In the genomic region with DNA sequence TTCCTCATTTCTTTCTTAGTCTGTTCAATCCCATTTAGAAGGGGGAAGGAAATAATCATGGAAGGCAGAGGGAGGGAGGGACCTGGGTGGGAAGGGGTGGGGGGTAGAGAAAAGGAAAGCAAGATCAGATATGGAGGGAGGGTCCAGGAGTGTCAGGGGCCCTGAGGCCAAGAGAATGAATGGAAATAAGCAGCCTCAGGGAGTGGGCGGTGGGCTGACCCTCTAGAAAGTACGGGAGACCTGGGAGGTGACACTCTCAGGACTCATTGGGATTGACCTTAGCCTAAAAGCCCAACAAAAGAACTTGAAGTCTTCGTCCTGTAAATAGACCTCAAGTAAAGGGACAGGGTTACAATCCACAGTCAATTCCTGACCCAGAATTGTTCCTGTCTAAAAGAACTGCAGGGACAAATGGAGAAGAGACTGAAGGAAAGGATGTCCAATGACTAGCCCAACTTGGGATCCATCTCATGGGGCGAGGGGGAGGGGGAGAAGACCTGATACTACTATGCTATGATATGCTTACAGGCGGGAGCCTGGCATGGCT, we compare ENCODE assay signal across 23 mouse cellular contexts. TPM values are rescaled to one million over a fixed set of nuclear protein-coding genes. Genes with fewer than 3 reads are reported as not detected.
DNase-seq lines count a peak whose midpoint lies in the region; TF ChIP-seq lines count a peak whose summit lies in the region.
"Had no signal": no experiment of that assay in that cellular context is flagged by ENCODE, and none has a peak within 500 bp of the region (broad histone marks: within the 10 kb centered on the region; RNA-seq: fewer than 3 reads in every experiment).

No protein-coding gene starts in this region.

- no peaks in the 10 kb centered on the region for H3K4me1 ChIP-seq in testis, adult 2 months (ENCODE audit: control insufficient read depth, insufficient read depth, low read length)
- H3K4me1 ChIP-seq: embryonic facial prominence, embryonic 10.5 days; embryonic facial prominence, embryonic 12.5 days; forebrain, embryonic 13.5 days; forebrain, embryonic 15.5 days had no signal

- H3K27me3 ChIP-seq in testis, adult 2 months (ENCODE audit: control insufficient read depth, insufficient read depth, low read length) = no peaks in the 10 kb centered on the region
- H3K27me3 ChIP-seq: CH12.LX; embryonic facial prominence, embryonic 12.5 days; forebrain, embryonic 13.5 days; forebrain, embryonic 15.5 days had no signal

- no peak for TF ChIP-seq POLR2A in testis, adult 2 months (IDR thresholded peaks at IDR 0.05; ENCODE audit: control insufficient read depth, low read depth, low read length)

- no peak overlapping the region for H3K27ac ChIP-seq in testis, adult 2 months (ENCODE audit: control insufficient read depth, insufficient read depth, low read depth, low read length)
- H3K27ac ChIP-seq: embryonic facial prominence, embryonic 10.5 days; embryonic facial prominence, embryonic 12.5 days; forebrain, embryonic 13.5 days; forebrain, embryonic 15.5 days had no signal

- no peaks in the 10 kb centered on the region for H3K36me3 ChIP-seq in testis, adult 2 months (ENCODE audit: control insufficient read depth, insufficient read depth, low read length)
- H3K36me3 ChIP-seq: embryonic facial prominence, embryonic 10.5 days; embryonic facial prominence, embryonic 12.5 days; forebrain, embryonic 15.5 days; G1E had no signal

- peak overlapping the region; percentile 47; the same call in 1 of the 2 replicates for H3K4me3 ChIP-seq in testis, adult 2 months (ENCODE audit: control insufficient read depth, low read depth, low read length)
- H3K4me3 ChIP-seq: embryonic facial prominence, embryonic 10.5 days; embryonic facial prominence, embryonic 12.5 days; forebrain, embryonic 13.5 days; forebrain, embryonic 15.5 days had no signal

- DNase-seq in testis, postnatal 10 days (ENCODE audit: low spot score) = no peak
- DNase-seq in ES-CJ7 (ENCODE audit: low read depth, low spot score) (peak; percentile 71), R1 (ENCODE audit: low read depth, low spot score) (peak; percentile 79)
- no peak for DNase-seq in kidney, postnatal 25 days
- no peak for DNase-seq in neural tube, embryonic 10.5 days (ENCODE audit: extremely low spot score, low spot score)
- no peak for DNase-seq in frontal cortex, adult 2 months (ENCODE audit: extremely low spot score in 1 of 2, low spot score in 1 of 2)
- DNase-seq: adrenal gland, adult 8-10 months; adrenal gland, postnatal 14 days; adrenal gland, postnatal 36 days; B cell, adult 2 months; cerebellum, adult 11-12 months; cerebellum, adult 2 months; cerebellum, adult 9-10 months; cerebellum, postnatal 10 days; cerebellum, postnatal 25 days; forebrain, postnatal 0 days had no signal

- TF ChIP-seq CTCF in testis, adult 2 months (IDR thresholded peaks at IDR 0.05; ENCODE audit: control insufficient read depth, insufficient read depth, insufficient replicate concordance, low read depth, low read length) = no peak

RNA-seq across cellular contexts. Expression of a gene that starts 30.9 kb away (rescaled TPM):
- 6.7 and 9.1 TPM in 2 replicates for polyA plus RNA-seq in testis, adult 2 months (2012; rRNA removed)
- 23.0 and 25.7 TPM in 2 replicates for polyA plus RNA-seq in frontal cortex, adult 2 months (2012; rRNA removed)

Comparison
In these comparisons a context has a peak if more than half of its experiments do, and no peak if none do; other contexts are left out.
1. DNase-seq: peak in ES-CJ7 (single experiment) and R1 (single experiment); none in testis, postnatal 10 days (single experiment), kidney, postnatal 25 days (0 of 2), neural tube, embryonic 10.5 days (single experiment) and frontal cortex, adult 2 months (0 of 2).